Mouse (Mus musculus): Measurements from ENCODE around the gene Mrpl21. TPM values are rescaled to one million over a fixed set of nuclear protein-coding genes. Genes with fewer than 3 reads are reported as not detected.

The Mrpl21 gene
- polyA plus RNA-seq, 1 experiment from 2014 or later: 112 TPM

DNA sequence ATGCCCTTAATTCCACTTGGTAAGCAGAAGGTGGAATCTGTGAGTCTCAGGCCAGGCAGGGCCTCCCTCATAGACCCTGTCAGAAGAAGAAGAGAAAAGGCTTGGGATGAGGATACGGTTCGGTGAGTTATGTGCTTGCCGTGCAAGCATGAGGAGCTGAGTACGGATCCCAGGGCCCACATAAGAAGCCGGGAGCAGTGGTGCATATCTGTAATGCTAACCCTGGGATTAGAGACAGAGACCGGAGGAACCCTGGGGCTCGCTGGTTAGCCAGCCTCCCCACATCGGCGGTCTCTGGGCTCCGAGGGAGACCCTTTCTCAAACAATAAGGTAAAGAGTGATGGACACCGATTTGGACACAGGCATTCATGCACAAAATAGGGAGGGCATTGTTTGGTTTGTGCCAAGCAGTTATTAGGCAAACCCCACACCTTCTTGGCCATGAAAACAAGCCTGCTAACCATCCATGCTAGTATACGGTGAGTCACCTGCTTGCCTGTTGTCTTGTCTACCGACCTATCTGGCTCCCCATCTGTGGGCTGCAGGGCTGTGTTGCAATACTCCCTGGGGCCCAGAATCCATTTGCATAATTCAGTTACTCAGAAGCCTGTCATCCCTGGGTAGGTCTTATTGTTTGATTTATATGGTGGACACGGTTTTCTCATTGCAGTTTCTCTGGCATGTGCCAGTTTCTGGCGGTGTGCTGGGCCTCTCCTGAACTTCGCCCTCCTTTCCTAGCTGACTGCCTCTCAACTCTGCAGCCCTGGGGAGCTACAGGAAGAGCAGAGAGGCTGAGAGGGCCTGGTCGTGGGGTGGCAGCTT lies 51.2 kb downstream of the Mrpl21 start:
- H3K36me3 ChIP-seq (ENCODE audit: control insufficient read depth, insufficient read depth, low read length): no peaks in the 10 kb centered on the region
- no peaks in the 10 kb centered on the region for H3K9me3 ChIP-seq (ENCODE audit: control insufficient read depth, low read length)
- no peak overlapping the region for H3K27ac ChIP-seq (replicated peaks in 1 of 2; ENCODE audit: control insufficient read depth in 1 of 2, insufficient read depth in 1 of 2, low read depth in 2 of 2, low read length in 2 of 2)
- ATAC-seq (ENCODE audit: insufficient number of reproducible peaks, insufficient read depth, low FRiP score, low read depth): no peak
- 77% methylated on average over 17 of the region's 17 CpGs for WGBS
- no peaks in the 10 kb centered on the region for H3K27me3 ChIP-seq (ENCODE audit: control insufficient read depth, insufficient read depth, low read length)
- H3K4me3 ChIP-seq (ENCODE audit: control insufficient read depth in 1 of 2, insufficient read depth in 1 of 2, low read depth in 1 of 2, low read length in 2 of 2): no peak overlapping the region
- no peak overlapping the region for H3K9ac ChIP-seq (ENCODE audit: low read length)
- H3K4me1 ChIP-seq (ENCODE audit: control insufficient read depth in 2 of 2, insufficient read depth in 2 of 2, low read length in 2 of 2): peaks cover 5 to 6% of the 10 kb centered on the region in 2 experiments; a peak in 3 of 4 replicates
- H3K4me2 ChIP-seq (ENCODE audit: low read length): no peak overlapping the region

GRCm38 (mm10) chr19:3334550-3334949 lies 51.8 kb downstream of the Mrpl21 start:
- 73% methylated on average over 4 of the region's 4 CpGs for WGBS
- peaks cover 5 to 6% of the 10 kb centered on the region in 2 experiments; a peak in 3 of 4 replicates for H3K4me1 ChIP-seq (ENCODE audit: control insufficient read depth in 2 of 2, insufficient read depth in 2 of 2, low read length in 2 of 2)
- H3K27me3 ChIP-seq (ENCODE audit: control insufficient read depth, insufficient read depth, low read length): no peaks in the 10 kb centered on the region
- H3K9ac ChIP-seq (ENCODE audit: low read length): no peak overlapping the region
- no peak overlapping the region for H3K4me3 ChIP-seq (ENCODE audit: control insufficient read depth in 1 of 2, insufficient read depth in 1 of 2, low read depth in 1 of 2, low read length in 2 of 2)
- no peak overlapping the region for H3K4me2 ChIP-seq (ENCODE audit: low read length)
- H3K27ac ChIP-seq (replicated peaks in 1 of 2; ENCODE audit: control insufficient read depth in 1 of 2, insufficient read depth in 1 of 2, low read depth in 2 of 2, low read length in 2 of 2): no peak overlapping the region
- no peaks in the 10 kb centered on the region for H3K9me3 ChIP-seq (ENCODE audit: control insufficient read depth, low read length)
- ATAC-seq (ENCODE audit: insufficient number of reproducible peaks, insufficient read depth, low FRiP score, low read depth): no peak
- no peaks in the 10 kb centered on the region for H3K36me3 ChIP-seq (ENCODE audit: control insufficient read depth, insufficient read depth, low read length)

DNA sequence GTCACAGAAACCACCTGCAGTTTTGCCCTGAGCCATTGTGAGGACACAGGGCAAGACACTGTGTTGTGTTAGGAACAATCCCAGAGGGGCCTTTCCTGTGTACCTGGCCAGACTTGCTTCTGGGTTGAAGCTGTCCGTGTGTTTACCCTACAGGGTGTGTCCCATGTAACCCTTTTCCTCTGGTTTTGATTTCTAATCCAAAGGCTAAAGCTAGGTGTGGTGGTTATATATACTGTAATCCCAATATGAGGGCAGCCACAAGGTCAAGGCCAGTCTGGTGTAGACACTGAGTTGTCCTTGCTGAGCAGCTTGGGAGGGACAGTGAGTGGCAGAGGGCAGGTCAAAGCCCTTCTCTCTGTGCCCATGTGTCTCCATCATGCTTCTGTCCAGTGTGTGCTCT lies 53.2 kb downstream of the Mrpl21 start:
- WGBS: 81% methylated on average over 1 of the region's 1 CpGs
- Histone ChIP-seq H3K4me1 (ENCODE audit: control insufficient read depth in 2 of 2, insufficient read depth in 2 of 2, low read length in 2 of 2) (peaks cover 5 to 6% of the 10 kb centered on the region in 2 experiments; a peak in 3 of 4 replicates), H3K4me3 (ENCODE audit: control insufficient read depth in 1 of 2, insufficient read depth in 1 of 2, low read depth in 1 of 2, low read length in 2 of 2) (no peak overlapping the region), H3K9me3 (ENCODE audit: control insufficient read depth, low read length) (no peaks in the 10 kb centered on the region), H3K27me3 (ENCODE audit: control insufficient read depth, insufficient read depth, low read length) (no peaks in the 10 kb centered on the region), H3K36me3 (ENCODE audit: control insufficient read depth, insufficient read depth, low read length) (no peaks in the 10 kb centered on the region), H3K9ac (ENCODE audit: low read length) (no peak overlapping the region), H3K27ac (replicated peaks in 1 of 2; ENCODE audit: control insufficient read depth in 1 of 2, insufficient read depth in 1 of 2, low read depth in 2 of 2, low read length in 2 of 2) (no peak overlapping the region), H3K4me2 (ENCODE audit: low read length) (no peak overlapping the region)
- no peak for ATAC-seq (ENCODE audit: insufficient number of reproducible peaks, insufficient read depth, low FRiP score, low read depth)

DNA sequence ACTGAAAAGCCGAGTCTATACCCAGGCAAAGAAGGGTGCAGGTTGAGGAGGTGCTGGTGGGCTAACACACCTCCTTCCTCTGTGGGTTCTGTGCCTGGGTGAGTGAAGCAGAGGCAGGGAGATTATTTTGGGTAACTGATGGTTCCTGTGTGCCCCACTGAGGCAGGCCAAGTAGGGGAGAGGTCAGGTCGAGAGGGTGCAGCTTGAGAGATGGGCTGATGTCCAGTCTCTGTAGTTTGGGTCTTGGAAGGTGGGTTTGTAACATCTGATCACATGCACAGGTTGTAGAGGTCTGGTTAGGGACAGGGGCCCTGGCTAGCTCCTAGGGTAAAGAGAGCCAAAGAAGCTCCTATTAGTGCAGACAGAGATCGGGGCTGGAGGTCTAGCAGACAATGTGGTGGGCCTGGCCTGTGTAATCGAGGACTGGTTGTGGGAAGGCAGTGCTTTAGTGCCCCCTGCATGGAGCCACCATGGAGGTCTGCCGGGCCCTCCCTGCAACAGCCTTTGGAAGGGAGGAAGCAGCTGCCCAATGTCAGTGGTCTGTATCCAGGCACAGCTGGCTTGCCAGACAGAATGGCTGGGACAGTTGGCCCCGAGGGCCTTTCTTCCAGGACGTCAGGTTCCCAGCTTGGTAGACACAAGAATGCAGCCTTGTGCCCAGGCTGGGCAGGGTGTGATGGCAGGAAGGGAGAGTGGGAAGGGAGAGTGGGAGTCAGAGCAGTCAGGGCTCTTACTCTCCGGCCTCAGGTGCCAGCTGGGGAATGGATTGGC lies 54.0 kb downstream of the Mrpl21 start:
- no peaks in the 10 kb centered on the region for H3K9me3 ChIP-seq (ENCODE audit: control insufficient read depth, low read length)
- H3K4me1 ChIP-seq (ENCODE audit: control insufficient read depth in 2 of 2, insufficient read depth in 2 of 2, low read length in 2 of 2): peaks cover 5 to 6% of the 10 kb centered on the region in 2 experiments; a peak in 3 of 4 replicates
- no peak overlapping the region for H3K4me2 ChIP-seq (ENCODE audit: low read length)
- H3K9ac ChIP-seq (ENCODE audit: low read length): no peak overlapping the region
- ATAC-seq (ENCODE audit: insufficient number of reproducible peaks, insufficient read depth, low FRiP score, low read depth): no peak
- WGBS: 63% methylated on average over 8 of the region's 8 CpGs
- H3K27me3 ChIP-seq (ENCODE audit: control insufficient read depth, insufficient read depth, low read length): no peaks in the 10 kb centered on the region
- H3K27ac ChIP-seq (replicated peaks in 1 of 2; ENCODE audit: control insufficient read depth in 1 of 2, insufficient read depth in 1 of 2, low read depth in 2 of 2, low read length in 2 of 2): no peak overlapping the region
- H3K4me3 ChIP-seq (ENCODE audit: control insufficient read depth in 1 of 2, insufficient read depth in 1 of 2, low read depth in 1 of 2, low read length in 2 of 2): no peak overlapping the region
- H3K36me3 ChIP-seq (ENCODE audit: control insufficient read depth, insufficient read depth, low read length): no peaks in the 10 kb centered on the region

DNA sequence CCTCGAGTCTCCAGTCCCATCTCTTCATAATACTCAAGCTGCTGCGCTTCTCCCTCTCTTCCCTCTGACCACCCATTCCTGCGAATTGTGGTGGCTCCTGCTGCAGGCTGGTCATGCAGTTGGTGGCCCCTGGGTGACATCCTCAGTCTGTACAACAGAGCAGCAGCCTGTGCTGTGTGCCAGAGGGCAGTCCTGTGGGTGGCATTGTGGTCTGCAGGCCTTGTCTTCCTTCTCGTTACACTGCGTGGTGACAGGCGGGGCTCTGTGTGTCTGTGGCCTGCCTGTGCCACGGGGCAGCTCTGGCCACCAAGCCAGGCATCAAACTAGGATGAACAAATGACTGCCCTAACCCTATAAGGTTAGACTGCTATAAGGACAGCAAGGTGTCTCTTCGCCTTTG lies 56.5 kb downstream of the Mrpl21 start:
- no peak overlapping the region for H3K9ac ChIP-seq (ENCODE audit: low read length)
- H3K9me3 ChIP-seq (ENCODE audit: control insufficient read depth, low read length): 0 out of 2 replicates have a peak, but pooled peaks cover 3% of the 10 kb centered on the region
- WGBS: 81% methylated on average over 8 of the region's 8 CpGs
- no peak overlapping the region for H3K4me2 ChIP-seq (ENCODE audit: low read length)
- H3K4me3 ChIP-seq (ENCODE audit: control insufficient read depth in 1 of 2, insufficient read depth in 1 of 2, low read depth in 1 of 2, low read length in 2 of 2): no peak overlapping the region
- H3K27ac ChIP-seq (replicated peaks in 1 of 2; ENCODE audit: control insufficient read depth in 1 of 2, insufficient read depth in 1 of 2, low read depth in 2 of 2, low read length in 2 of 2): no peak overlapping the region
- H3K4me1 ChIP-seq (ENCODE audit: control insufficient read depth in 2 of 2, insufficient read depth in 2 of 2, low read length in 2 of 2): peaks cover 2 to 10% of the 10 kb centered on the region in 2 experiments; a peak in 3 of 4 replicates
- H3K36me3 ChIP-seq (ENCODE audit: control insufficient read depth, insufficient read depth, low read length): no peaks in the 10 kb centered on the region
- no peaks in the 10 kb centered on the region for H3K27me3 ChIP-seq (ENCODE audit: control insufficient read depth, insufficient read depth, low read length)
- ATAC-seq (ENCODE audit: insufficient number of reproducible peaks, insufficient read depth, low FRiP score, low read depth): no peak

DNA sequence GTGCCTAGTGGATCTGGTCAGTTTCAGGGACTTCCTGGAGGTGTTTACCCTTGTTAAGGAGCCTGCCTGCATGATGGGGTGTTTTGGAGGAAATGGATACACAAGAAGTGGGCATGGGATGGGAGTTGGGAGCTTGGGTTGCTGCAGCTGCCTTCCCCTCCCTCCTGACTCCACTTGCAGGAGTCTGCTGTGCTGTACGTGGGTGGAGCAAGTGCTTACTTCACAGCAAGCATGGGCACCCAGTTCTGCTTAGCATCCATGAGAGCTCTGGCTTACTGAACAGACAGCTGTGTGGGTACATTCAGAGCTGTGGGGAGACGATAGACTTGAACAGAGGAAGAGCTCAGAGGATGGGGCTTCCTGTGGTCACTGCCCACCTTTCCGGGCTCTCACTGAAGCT lies 58.3 kb downstream of the Mrpl21 start:
- Histone ChIP-seq H3K9me3 (ENCODE audit: control insufficient read depth, low read length) (0 out of 2 replicates have a peak, but pooled peaks cover 3% of the 10 kb centered on the region), H3K4me1 (ENCODE audit: control insufficient read depth in 2 of 2, insufficient read depth in 2 of 2, low read length in 2 of 2) (peaks cover 2 to 16% of the 10 kb centered on the region in 2 experiments; a peak in 2 of 4 replicates), H3K27me3 (ENCODE audit: control insufficient read depth, insufficient read depth, low read length) (no peaks in the 10 kb centered on the region), H3K27ac (replicated peaks in 1 of 2; ENCODE audit: control insufficient read depth in 1 of 2, insufficient read depth in 1 of 2, low read depth in 2 of 2, low read length in 2 of 2) (no peak overlapping the region), H3K4me3 (ENCODE audit: control insufficient read depth in 1 of 2, insufficient read depth in 1 of 2, low read depth in 1 of 2, low read length in 2 of 2) (no peak overlapping the region), H3K9ac (ENCODE audit: low read length) (no peak overlapping the region), H3K4me2 (ENCODE audit: low read length) (no peak overlapping the region), H3K36me3 (ENCODE audit: control insufficient read depth, insufficient read depth, low read length) (no peaks in the 10 kb centered on the region)
- no peak for ATAC-seq (ENCODE audit: insufficient number of reproducible peaks, insufficient read depth, low FRiP score, low read depth)
- 75% methylated on average over 3 of the region's 3 CpGs for WGBS
